Mouse (Mus musculus) frontal cortex, postnatal 36 days (tissue): ENCODE data around the gene Cracr2b.
A peak's percentile ranks its signal among the peaks of the same experiment; 100 is the strongest.

Experiments used
- DNase-seq, 2 experiments: peaks; one replicate each; pipeline ENCODE4 v3.0.0; 2022; ENCODE audit warnings: low spot score in 2 of 2

Gene Cracr2b

DNA sequence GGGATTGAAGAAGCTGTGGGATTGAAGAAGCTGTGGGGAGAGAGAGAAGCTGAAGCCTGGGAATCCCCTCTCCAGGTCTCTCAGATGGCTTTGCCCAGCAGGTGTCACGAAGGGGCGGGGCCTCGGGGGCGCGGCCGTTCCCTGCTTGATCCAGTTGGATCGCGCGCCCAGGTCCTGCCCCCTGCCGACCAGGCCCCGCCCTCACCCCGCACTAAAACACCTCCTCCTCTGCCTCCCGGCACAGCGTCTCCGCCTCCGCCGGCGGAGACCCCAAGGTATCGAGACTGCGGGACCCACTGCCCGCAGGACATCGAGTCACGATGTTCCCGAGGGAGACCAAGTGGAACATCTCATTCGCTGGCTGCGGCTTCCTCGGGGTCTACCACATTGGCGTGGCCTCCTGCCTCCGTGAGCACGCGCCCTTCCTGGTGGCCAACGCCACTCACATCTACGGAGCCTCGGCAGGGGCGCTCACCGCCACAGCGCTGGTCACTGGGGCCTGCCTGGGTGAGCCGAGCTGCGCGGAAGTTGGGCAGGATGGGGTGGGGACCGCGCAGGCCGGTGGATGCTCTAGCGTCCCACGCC lies 5.8 kb upstream of the Cracr2b start, which contains the start of gene Pnpla2:
Pnpla2 (plus strand) TSS at position 232 of the 585 bp plus-strand sequence.
- DNase-seq, result peak; percentile 85 to 90

DNA sequence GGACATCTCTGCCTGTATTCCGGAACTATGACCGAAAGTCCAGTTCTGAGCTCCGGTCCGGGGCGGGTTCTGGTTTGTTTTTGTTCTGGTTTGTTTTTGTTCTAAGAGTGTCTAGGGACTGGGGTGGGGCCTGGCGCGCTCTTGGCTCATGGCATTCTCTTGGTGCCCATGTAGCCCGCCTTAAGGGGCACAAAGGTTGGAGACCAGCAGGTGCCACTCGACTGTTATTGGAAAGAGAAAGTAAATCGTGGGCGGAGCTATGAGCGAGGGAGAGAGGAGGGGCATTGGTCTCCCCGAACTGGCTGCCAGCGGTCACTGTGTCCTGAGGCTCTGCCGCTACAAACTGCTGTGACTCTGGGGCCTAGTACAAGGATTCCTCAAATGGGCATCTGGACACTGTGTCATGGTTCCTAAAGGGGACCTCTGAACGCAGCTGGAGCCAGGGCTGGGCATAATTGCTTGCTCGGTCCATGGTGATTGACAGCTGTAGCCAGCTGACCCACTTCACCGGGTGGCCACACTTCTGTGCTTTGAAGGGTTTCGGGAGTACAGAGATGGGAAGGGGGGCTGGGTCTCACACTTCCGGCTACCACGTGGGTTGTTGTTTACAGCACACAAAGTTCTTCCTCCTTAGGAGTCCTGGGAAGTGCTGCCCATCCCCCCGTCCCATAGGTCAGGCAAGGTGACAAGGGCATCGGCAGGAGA lies 5.1 kb upstream of the Cracr2b start:
- DNase-seq, result peak in 1 of 2 experiments; percentile 36

DNA sequence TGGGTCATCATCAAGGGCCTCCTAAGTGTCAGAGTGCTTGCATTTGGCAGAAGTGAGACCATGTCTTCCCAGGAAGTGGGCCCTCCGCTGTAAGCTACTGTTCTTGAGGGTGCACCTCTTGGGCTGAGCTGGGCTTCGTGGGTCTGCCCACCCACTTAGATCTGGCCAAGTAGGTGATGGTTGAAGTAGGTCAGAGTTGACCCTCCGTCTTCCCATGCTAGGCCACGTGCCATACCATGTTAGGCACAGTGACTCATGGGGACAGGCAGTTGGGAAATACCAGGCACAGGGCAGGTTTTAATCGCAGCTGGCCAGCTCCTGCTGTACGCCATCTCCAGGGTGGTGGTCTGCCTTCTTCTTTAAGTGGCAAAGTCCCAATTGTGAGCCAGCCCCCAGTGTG lies 4.2 kb upstream of the Cracr2b start:
- DNase-seq, result no peak

DNA sequence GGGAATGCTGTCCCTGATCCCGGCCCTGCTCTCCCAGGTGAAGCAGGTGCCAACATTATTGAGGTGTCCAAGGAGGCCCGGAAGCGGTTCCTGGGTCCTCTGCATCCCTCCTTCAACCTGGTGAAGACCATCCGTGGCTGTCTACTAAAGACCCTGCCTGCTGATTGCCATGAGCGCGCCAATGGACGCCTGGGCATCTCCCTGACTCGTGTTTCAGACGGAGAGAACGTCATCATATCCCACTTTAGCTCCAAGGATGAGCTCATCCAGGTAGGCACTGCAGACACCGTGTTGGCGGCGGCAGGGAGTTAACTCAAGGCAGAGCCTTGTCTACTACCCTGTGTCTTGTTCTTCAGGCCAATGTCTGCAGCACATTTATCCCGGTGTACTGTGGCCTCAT lies 3.7 kb upstream of the Cracr2b start:
- DNase-seq, result no peak

DNA sequence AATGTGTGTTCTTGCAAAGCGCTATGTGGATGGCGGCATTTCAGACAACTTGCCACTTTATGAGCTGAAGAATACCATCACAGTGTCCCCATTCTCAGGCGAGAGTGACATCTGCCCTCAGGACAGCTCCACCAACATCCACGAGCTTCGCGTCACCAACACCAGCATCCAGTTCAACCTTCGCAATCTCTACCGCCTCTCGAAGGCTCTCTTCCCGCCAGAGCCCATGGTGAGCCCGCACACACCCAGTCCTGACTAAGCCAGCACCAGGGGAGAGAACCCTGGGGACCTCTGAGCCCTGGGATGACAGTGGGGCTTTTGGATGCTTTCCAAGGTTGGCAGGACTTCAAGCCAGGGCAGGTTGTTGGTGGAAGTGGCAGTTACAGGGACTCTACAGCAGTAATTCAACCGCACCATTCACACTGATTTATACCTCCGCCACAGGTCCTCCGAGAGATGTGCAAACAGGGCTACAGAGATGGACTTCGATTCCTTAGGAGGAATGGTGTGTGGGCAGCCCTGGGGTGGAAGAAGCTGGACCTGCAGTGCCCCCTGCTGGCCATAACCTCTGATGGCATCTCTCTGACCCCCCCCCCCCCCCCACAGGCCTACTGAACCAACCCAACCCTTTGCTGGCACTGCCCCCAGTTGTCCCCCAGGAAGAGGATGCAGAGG lies 2.8 kb upstream of the Cracr2b start:
- DNase-seq, result no peak

DNA sequence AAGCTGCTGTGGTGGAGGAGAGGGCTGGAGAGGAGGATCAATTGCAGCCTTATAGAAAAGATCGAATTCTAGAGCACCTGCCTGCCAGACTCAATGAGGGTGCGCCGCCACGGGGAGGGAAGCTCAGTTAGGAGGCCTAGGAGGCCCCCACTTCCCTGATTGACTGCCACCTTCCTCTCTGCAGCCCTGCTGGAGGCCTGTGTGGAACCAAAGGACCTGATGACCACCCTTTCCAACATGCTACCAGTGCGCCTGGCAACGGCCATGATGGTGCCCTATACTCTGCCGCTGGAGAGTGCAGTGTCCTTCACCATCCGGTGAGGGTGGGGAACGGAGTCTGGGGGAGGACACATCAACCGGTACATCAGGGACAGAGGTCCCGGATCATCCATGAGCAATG lies 2.2 kb upstream of the Cracr2b start:
- DNase-seq, result no peak

DNA sequence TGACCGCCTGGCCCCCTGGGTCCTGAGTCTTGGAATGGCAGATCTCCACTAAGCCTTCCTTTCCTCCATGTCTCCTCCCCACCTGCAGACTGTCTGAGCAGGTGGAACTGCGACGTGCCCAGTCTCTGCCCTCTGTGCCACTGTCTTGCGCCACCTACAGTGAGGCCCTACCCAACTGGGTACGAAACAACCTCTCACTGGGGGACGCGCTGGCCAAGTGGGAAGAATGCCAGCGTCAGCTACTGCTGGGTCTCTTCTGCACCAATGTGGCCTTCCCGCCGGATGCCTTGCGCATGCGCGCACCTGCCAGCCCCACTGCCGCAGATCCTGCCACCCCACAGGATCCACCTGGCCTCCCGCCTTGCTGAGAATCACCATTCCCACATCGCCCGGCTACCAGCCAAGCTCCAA lies 1.6 kb upstream of the Cracr2b start:
- no peak for DNase-seq

DNA sequence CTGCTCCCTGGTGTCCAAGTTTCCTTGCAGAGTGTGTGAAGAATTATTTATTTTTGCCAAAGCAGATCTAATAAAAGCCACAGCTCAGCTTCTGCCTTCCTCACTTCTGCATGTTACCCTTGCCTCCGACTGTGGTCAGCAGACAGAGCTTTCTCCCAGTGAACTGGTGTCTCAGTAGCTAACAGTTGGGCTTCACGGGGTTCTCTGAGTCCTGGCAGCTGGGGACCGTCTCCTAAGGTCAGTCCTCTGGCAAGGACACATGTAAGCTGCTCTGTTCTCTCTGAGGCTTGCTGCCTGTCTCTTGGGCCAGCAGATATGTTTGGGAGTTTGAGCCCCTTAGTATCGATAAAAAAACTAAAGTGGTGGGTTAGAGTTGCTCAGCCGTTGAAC lies 898 bp upstream of the Cracr2b start:
- no peak for DNase-seq

DNA sequence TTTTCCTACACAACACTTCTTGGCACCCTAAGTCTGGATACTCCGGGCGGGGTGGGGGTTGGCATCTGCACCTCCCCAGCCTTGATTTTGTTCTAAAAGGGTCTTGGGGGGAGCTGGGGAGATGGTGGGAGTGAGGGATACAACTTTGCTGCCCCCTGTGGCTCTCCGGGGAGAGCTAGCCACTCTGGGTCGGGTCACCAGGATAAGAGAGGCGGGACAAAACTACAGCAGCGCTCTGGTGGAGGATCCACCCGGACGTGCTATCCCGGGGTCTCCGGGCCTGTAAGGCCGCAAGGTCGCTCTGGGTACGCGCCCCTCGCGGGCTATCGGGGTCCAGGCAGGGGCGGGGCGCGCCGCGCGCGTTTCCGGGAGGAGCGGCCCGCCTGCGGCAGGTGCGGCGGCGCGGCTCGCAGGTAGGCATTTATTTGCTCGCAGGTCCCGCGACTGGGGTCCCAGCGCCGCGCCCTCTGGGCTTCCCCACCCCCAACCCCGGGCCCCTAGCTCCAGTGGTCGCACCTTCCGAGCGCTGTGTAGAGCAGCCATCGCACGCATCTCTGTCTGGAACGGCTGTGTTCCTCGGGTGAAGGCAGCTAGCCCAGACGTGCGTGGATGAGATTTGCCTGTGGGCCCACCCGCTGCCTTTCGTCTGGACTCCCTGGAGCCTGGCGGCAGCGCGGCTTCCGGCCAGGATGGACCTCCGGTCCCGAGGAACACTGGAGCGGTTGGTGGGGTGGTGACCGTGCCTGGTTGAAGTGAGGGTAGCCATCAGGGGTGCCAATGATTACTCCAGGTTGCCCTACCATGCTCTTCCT lies 833 bp downstream of the Cracr2b start:
- no peak for DNase-seq

DNA sequence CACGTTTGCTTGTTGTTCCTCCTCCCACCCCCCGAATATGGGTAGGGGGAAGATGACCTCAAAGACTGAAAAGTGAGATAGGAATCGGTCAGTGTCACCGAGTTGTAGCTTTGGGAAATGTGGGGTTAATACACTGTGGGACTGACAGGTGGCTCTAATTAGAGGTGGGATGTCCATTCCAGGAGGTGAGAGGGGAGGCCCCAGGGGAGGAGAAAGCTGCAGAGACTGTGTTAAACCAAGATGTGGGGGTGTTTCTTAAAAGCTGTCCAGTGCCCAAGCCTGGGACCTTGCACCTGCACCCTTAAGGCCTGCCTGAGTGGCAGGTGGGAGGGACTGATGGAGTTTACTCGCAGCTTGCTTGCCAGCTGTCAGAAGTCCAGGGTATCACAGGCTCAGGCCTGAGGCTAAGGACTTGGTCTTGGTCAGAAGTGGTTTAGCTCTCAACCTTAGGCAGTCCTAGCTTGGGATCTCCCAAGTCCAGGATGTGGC lies 1.5 kb downstream of the Cracr2b start:
- no peak for DNase-seq

DNA sequence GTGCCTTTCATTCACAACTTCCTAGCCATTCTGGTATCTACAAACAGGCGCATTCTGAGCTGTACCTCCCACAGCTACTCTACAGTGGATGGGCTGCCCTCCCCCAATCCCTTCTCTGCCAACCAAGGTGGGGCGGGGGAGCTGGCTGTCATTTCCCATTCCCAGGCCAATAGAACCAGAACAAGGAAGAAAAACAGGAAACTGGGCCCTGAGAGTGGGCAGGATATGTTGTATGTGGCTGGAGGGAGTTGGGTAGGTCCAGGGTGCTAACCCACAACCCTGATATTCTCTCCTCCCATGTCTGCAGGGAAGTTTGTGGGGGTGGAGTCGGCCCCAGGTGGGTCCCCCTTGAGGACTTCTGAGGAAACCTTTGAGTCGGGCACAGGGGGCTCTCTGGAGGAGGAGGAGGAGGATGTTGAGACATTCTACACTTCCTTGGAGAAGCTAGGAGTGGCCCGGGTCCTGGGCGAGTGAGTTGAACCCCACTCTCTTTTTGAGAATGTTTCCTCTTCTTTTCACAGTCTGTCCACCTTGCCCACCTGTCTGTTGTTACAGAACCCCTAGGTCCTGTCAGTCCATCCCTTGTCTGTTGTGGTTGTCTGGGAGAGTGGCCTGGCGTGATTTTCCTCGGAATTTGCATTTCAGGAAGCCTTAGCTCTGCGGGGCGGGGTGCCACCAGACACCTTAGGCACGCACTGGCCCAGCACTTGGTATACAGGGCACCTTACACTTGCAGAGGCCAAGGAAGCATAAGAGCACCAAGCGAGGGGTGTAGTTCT lies 3.1 kb downstream of the Cracr2b start:
- DNase-seq, result no peak

DNA sequence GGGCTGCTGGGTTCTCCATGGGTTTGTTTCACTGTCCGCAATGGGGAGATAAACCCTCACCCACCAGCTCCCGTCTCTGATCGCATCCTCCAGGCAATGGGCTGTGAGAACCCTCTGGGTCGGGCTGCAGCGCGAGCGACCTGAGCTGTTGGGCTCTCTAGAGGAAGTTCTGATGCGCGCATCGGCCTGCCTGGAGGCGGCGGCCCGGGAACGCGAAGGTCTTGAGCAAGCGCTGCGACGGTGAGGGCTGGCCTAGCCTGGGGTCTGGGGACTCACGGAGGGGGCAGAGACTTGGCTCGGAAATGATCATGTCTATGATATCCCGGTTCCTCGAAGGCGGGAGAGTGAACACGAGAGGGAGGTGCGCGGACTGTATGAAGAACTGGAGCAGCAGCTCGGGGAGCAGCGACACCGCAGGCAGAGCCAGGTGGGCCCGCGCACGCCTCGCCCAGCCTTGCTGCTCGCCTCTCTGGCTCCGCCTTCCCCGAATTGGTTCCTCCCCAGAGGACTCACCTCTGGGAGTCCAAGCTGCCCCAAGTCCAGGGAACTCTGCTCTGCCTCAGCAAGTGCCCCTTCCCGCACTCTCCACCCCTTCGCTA lies 3.8 kb downstream of the Cracr2b start:
- no peak for DNase-seq

DNA sequence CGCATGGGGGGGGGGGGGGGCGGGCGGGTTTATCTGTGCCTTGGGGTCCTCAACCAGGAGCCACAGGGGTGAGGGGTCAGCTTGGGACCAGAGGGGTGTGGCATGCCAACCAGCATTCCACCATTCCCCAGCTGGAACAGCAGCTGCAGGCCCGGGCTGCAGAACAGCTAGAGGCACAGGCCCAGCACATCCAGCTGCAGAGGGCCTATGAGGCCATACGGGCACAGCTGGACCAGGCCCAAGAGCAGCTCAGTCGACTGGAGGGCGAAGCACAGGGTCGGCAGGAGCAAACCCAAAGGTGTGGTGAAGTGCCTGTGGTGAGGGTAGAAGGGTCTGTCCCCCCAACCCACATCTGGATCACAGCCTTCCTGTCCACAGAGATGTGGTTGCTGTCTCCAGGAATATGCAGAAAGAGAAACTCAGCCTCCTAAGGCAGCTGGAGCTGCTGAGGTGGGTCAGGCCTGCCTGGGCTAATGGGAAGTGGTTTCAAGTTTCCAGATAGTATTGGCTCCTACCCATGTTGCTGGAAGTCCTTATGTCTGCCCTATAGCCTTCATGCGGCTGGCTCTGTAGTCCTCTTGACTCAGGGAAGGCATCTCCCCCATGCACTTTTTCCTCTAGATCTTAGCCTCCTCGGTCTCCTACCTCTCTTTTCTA lies 4.6 kb downstream of the Cracr2b start:
- no peak for DNase-seq

DNA sequence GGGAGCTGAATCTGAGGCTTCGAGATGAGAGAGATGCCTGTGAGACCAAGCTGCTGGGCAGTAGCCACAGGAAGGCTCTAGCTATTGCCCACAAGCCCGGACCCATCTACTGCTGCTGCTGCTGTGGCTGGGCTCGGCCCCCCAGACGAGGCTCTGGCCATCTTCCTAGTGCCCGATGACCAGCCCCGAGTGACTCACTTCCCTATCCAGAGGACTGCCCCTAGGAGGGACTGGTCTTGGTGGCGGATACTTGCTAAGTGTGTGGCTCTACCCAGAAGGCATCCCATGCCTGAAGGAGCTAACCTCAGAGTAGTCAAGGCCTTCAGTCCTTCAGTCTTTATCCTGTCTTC lies 5.1 kb downstream of the Cracr2b start:
- no peak for DNase-seq

DNA sequence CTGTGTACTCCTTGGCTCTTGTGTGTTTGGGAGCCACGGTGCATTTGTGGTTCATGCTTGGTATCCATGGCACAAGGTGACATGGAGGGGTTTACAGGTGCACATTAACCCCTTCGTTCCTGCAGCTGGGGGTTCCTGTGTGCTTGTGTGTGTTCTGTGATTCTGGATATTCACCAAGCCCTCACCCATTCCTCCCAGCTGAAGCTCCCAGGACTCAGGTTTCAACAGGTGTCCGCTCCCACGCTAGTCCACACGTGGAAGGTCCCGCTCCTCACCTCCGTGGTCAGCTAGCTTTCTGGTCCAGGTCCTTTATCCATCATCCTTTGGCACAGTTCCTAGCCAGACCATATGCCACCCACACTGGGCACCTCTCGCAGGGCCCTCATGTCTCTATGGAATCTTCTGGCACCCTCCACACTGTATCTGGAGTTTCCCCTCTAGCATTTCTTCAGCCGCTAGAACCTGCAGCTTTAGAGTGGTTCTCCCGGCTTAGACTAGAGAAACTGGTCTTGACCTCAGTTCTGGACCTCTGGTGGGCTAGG lies 5.8 kb downstream of the Cracr2b start:
- DNase-seq, result no peak

DNA sequence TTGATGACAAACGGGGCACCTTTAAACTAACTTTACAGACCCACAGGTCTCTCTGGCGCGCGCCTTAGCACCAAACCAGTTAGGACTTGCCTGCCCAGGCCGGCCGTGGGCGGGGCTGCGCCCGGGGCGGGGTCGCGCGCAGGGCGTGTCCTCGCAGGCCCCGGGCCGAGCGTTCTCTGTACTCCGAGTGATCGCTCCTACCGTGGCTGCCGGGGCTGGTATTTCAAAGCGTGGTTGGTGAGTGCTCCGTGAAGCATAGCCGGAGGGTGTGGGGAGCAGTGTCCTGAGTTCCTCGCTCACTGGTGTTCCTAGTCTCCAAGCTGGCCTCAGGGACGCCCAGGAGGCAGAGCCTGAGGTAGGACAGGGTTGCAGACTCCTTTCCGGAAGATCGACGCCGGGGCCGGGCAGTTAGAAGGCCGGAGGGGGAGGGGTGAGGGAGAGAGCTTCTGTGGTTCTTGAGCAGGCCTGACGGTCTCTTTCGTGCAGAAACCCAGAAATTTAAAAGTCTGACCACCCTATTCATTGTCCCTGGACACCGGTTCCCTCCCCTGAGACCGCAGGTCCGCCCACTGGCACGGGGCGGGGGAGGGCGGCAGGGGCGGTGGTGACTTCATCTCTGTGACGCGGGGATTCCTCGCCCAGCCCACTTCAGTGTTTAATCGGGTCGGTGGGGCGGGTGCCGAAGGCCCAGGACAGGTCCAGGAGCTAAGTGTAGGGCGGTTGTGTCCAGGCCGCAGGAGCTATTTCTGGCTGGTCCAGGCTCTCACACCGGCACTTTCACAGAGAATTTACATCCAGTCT lies 6.5 kb downstream of the Cracr2b start, which contains the start of gene Cd151:
Cd151 (plus strand) TSS at position 163 of the 801 bp plus-strand sequence.
- peak in 1 of 2 experiments; percentile 65 for DNase-seq

DNA sequence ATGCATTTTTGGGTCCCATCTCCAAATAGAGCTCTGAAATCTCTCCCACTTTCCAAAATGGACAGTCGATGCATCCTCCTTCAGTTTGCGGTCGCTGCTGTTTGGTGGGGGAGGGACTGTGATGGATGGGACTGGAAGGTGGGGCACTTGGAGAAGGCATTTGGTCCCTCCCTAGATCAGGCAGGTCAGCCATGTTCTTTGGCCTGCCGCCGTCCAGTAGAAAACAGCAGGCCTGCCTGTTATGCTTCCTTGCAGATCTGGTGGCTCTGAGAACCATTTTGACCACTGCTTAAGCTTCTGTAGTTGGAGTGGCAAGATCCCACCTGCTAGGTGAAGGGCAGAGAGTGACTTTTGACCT lies 7.2 kb downstream of the Cracr2b start:
- DNase-seq, result no peak

DNA sequence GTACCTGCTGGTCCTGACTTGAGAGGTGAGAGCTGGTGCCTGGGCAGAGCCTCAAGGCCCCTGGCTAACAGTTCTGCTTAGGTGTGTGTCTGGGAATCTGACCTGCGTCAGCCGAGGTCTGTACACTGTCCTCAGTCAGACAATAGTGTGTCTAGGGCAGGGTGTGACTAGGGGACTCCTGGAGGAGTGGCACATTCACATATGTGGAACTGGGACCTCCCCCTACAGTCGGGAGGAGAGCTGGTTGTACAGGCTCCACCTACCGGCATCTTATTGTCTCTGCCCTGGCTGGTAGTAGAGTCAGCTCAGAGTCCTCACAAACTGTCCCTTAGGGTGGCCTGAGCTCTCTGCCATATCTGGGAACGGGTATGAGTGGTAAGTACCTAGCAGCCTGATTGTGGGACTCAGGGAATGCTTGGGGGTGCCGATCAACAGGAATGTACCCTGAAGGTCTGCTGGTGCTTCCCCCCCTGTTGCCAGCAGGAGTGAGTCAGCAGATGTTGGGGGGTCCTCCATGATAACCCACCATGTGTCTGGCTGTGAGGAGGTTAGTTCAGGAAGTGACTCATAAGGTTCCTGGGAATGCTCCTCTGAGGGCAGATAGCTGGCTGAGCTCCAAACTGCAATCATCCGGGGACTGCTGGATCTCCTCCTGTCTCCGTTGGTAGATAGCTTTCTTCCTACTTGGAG lies 7.8 kb downstream of the Cracr2b start:
- DNase-seq, result peak in 1 of 2 experiments; percentile 63

DNA sequence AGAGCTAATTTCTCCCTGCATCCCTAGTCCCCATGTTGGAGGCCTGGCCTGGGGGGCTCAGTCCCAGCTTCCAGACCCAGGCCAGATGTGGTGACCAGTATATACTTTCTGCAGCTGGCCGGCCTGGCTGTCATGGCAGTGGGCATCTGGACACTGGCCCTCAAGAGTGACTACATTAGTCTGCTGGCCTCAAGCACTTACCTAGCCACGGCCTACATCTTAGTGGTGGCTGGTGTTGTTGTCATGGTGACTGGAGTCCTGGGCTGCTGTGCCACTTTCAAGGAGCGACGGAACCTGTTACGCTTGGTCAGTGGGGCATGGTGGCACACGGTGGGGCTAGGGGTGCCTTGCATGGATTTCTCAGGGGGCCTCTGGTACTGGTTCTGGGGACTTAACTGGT lies 8.5 kb downstream of the Cracr2b start:
- no peak for DNase-seq
